Mouse (Mus musculus): ENCODE results near the gene Mgll. TPM values are rescaled to one million over a fixed set of nuclear protein-coding genes. Genes with fewer than 3 reads are reported as not detected.

Gene Mgll
- total RNA-seq, 2 experiments from 2014 or later, result 105 to 106 TPM

GRCm38 (mm10) chr6:88736741-88737508 is 12.7 kb downstream of the Mgll start:
- no peak for DNase-seq (ENCODE audit: extremely low spot score in 1 of 2, low spot score in 2 of 2)

GRCm38 (mm10) chr6:88737509-88737888 is 13.3 kb downstream of the Mgll start:
- intact Hi-C loops (cut with DNase I), result no loop called here
- no peak for DNase-seq (ENCODE audit: extremely low spot score in 1 of 2, low spot score in 2 of 2)

More at GRCm38 (mm10) chr6:88736741-88737508, 12.7 kb downstream of the Mgll start:
- intact Hi-C loops (cut with DNase I), result no loop called here

- no peak for DNase-seq (ENCODE audit: extremely low spot score in 1 of 2, low spot score in 2 of 2)
- intact Hi-C loops (cut with DNase I), result no loop called here
Measured at GRCm38 (mm10) chr6:88741041-88741440, 16.8 kb downstream of the Mgll start.

- intact Hi-C loops (cut with DNase I), result no loop called here
- no peak for DNase-seq (ENCODE audit: extremely low spot score in 1 of 2, low spot score in 2 of 2)
Measured at GRCm38 (mm10) chr6:88741791-88742190, 17.6 kb downstream of the Mgll start.

GRCm38 (mm10) chr6:88742286-88743011 is 18.2 kb downstream of the Mgll start:
- intact Hi-C loops (cut with DNase I), result no loop called here
- DNase-seq (ENCODE audit: extremely low spot score in 1 of 2, low spot score in 2 of 2), result no peak

- no peak for DNase-seq (ENCODE audit: extremely low spot score in 1 of 2, low spot score in 2 of 2)
Measured at GRCm38 (mm10) chr6:88743601-88744291, 19.5 kb downstream of the Mgll start.

GRCm38 (mm10) chr6:88745027-88745426 is 20.8 kb downstream of the Mgll start:
- no peak for DNase-seq (ENCODE audit: extremely low spot score in 1 of 2, low spot score in 2 of 2)
- intact Hi-C loops (cut with DNase I), result no loop called here

More at GRCm38 (mm10) chr6:88743601-88744291, 19.5 kb downstream of the Mgll start:
- intact Hi-C loops (cut with DNase I), result no loop called here

- no peak for DNase-seq (ENCODE audit: extremely low spot score in 1 of 2, low spot score in 2 of 2)
- intact Hi-C loops (cut with DNase I), result no loop called here
Measured at GRCm38 (mm10) chr6:88746271-88746670, 22.1 kb downstream of the Mgll start.

- intact Hi-C loops (cut with DNase I), result no loop called here
- DNase-seq (ENCODE audit: extremely low spot score in 1 of 2, low spot score in 2 of 2), result no peak
Measured at GRCm38 (mm10) chr6:88747296-88748040, 23.3 kb downstream of the Mgll start.

GRCm38 (mm10) chr6:88750884-88751283 is 26.7 kb downstream of the Mgll start:
- DNase-seq (ENCODE audit: extremely low spot score in 1 of 2, low spot score in 2 of 2), result no peak
- intact Hi-C loops (cut with DNase I), result no loop called here

- intact Hi-C loops (cut with DNase I), result no loop called here
- DNase-seq (ENCODE audit: extremely low spot score in 1 of 2, low spot score in 2 of 2), result no peak
Measured at GRCm38 (mm10) chr6:88752711-88753219, 28.6 kb downstream of the Mgll start.

GRCm38 (mm10) chr6:88753578-88753977 is 29.4 kb downstream of the Mgll start:
- intact Hi-C loops (cut with DNase I), result no loop called here
- no peak for DNase-seq (ENCODE audit: extremely low spot score in 1 of 2, low spot score in 2 of 2)

- DNase-seq (ENCODE audit: extremely low spot score in 1 of 2, low spot score in 2 of 2), result no peak
- intact Hi-C loops (cut with DNase I), result no loop called here
Measured at GRCm38 (mm10) chr6:88756992-88757391, 32.8 kb downstream of the Mgll start.

GRCm38 (mm10) chr6:88758074-88758473 is 33.9 kb downstream of the Mgll start:
- no peak for DNase-seq (ENCODE audit: extremely low spot score in 1 of 2, low spot score in 2 of 2)
- intact Hi-C loops (cut with DNase I), result no loop called here

GRCm38 (mm10) chr6:88758568-88759522 is 34.6 kb downstream of the Mgll start:
- intact Hi-C loops (cut with DNase I), result no loop called here

GRCm38 (mm10) chr6:88759793-88760453 is 35.7 kb downstream of the Mgll start:
- intact Hi-C loops (cut with DNase I), result no loop called here
- peak; percentile 67 to 87 for DNase-seq (ENCODE audit: extremely low spot score in 1 of 2, low spot score in 2 of 2)

More at GRCm38 (mm10) chr6:88758568-88759522, 34.6 kb downstream of the Mgll start:
- DNase-seq (ENCODE audit: extremely low spot score in 1 of 2, low spot score in 2 of 2), result no peak

- intact Hi-C loops (cut with DNase I), result no loop called here
- no peak for DNase-seq (ENCODE audit: extremely low spot score in 1 of 2, low spot score in 2 of 2)
Measured at GRCm38 (mm10) chr6:88760935-88761635, 36.9 kb downstream of the Mgll start.
